Mouse (Mus musculus) limb, embryonic 13.5 days (tissue): ENCODE results near the gene Sf3a3. TPM values are rescaled to one million over a fixed set of nuclear protein-coding genes. Genes with fewer than 3 reads are reported as not detected.

Experiments
- ATAC-seq: fragments of 200-750 bp; cut with Nextera tagmentation; 2 replicates; pipeline ENCODE4 v1.8.0; 2017; ENCODE audit warnings: low read depth, moderate number of reproducible peaks, moderate TSS enrichment; ENCODE audit not compliant: low FRiP score
- H3K27ac ChIP-seq: fragments of 300-500 bp; sonication (generic); 2 replicates; pipeline ENCODE4 v1.5.1; 2015; ENCODE audit warnings: inconsistent platforms, mild to moderate bottlenecking, moderate library complexity
- H3K27me3 ChIP-seq: fragments of 300-500 bp; sonication (generic); 2 replicates; pipeline ENCODE4 v1.6.1; 2015; ENCODE audit warnings: mild to moderate bottlenecking, inconsistent platforms
- H3K36me3 ChIP-seq: fragments of 300-500 bp; sonication (generic); 2 replicates; pipeline ENCODE4 v1.6.1; 2015; ENCODE audit warnings: inconsistent platforms, mild to moderate bottlenecking, moderate library complexity
- H3K4me1 ChIP-seq: fragments of 300-500 bp; sonication (generic); 2 replicates; pipeline ENCODE4 v1.6.1; 2015; ENCODE audit warnings: inconsistent platforms
- H3K4me2 ChIP-seq: fragments of 300-500 bp; sonication (generic); replicated peaks from 2 replicates; pipeline ENCODE4 v1.6.1; 2015; ENCODE audit warnings: inconsistent platforms, mild to moderate bottlenecking, moderate library complexity
- H3K4me3 ChIP-seq: fragments of 300-500 bp; sonication (generic); 2 replicates; pipeline ENCODE4 v1.5.1; 2015; ENCODE audit warnings: moderate library complexity, mild to moderate bottlenecking, inconsistent platforms
- H3K9ac ChIP-seq: fragments of 300-500 bp; sonication (generic); 2 replicates; pipeline ENCODE4 v1.6.1; 2015; ENCODE audit warnings: mild to moderate bottlenecking, inconsistent platforms
- H3K9me3 ChIP-seq: fragments of 300-500 bp; sonication (generic); 2 replicates; pipeline ENCODE4 v1.6.1; 2016; ENCODE audit warnings: inconsistent platforms
- WGBS: fragments of 180-500 bp; shearing (Covaris S2); methylation state at CpG from one replicate; pipeline ENCODE4 v1.1.7; 2015; 5-methylcytosine and 5-hydroxymethylcytosine counted together
- polyA plus RNA-seq: library from polyadenylated mRNA; unstranded; fragments of >200 nt; fragmentation: Nextera tagmentation; extraction: Ambion mirVana; gene quantifications from 2 replicates; pipeline ENCODE4 v1.2.1, GENCODE M21; 2015

Sf3a3 gene
- polyA plus RNA-seq, 1 experiment from 2014 or later: 180 TPM

- Histone ChIP-seq H3K4me2 (no peak overlapping the region), H3K4me3 (no peak overlapping the region), H3K4me1 (no peaks in the 10 kb centered on the region), H3K36me3 (peaks cover 81% of the 10 kb centered on the region), H3K9ac (no peak overlapping the region), H3K27me3 (no peaks in the 10 kb centered on the region), H3K27ac (no peak overlapping the region), H3K9me3 (no peaks in the 10 kb centered on the region)
- ATAC-seq: no peak
- WGBS: 76% methylated on average over 4 of the region's 4 CpGs
Measured at GRCm38 (mm10) chr4:124685004-124685403, 29.6 kb upstream of the Sf3a3 start.

- 87% methylated on average over 8 of the region's 8 CpGs for WGBS
- Histone ChIP-seq H3K9ac (no peak overlapping the region), H3K27ac (no peak overlapping the region), H3K9me3 (no peaks in the 10 kb centered on the region), H3K36me3 (peaks cover 77% of the 10 kb centered on the region), H3K4me1 (no peaks in the 10 kb centered on the region), H3K27me3 (no peaks in the 10 kb centered on the region), H3K4me2 (no peak overlapping the region), H3K4me3 (no peak overlapping the region)
- ATAC-seq: no peak
Measured at GRCm38 (mm10) chr4:124685453-124685852, 29.1 kb upstream of the Sf3a3 start.

- Histone ChIP-seq H3K9me3 (no peaks in the 10 kb centered on the region), H3K36me3 (peaks cover 73% of the 10 kb centered on the region), H3K4me2 (no peak overlapping the region), H3K4me1 (0 out of 2 replicates have a peak, but pooled peaks cover 5% of the 10 kb centered on the region), H3K27ac (no peak overlapping the region), H3K27me3 (no peaks in the 10 kb centered on the region), H3K4me3 (no peak overlapping the region), H3K9ac (no peak overlapping the region)
- ATAC-seq: no peak
- 79% methylated on average over 8 of the region's 8 CpGs for WGBS
Measured at GRCm38 (mm10) chr4:124685897-124686402, 28.6 kb upstream of the Sf3a3 start.

- Histone ChIP-seq H3K4me1 (peaks cover 31% of the 10 kb centered on the region), H3K4me3 (no peak overlapping the region), H3K36me3 (peaks cover 24% of the 10 kb centered on the region), H3K27ac (no peak overlapping the region), H3K9me3 (no peaks in the 10 kb centered on the region), H3K9ac (peak overlapping the region; percentile 40; the same call in 1 of the 2 replicates), H3K27me3 (0 out of 2 replicates have a peak, but pooled peaks cover 3% of the 10 kb centered on the region), H3K4me2 (no peak overlapping the region)
- ATAC-seq: no peak
- 89% methylated on average over 8 of the region's 8 CpGs for WGBS
Measured at GRCm38 (mm10) chr4:124691455-124691854, 23.1 kb upstream of the Sf3a3 start.

GRCm38 (mm10) chr4:124692416-124692861, 22.1 kb upstream of the Sf3a3 start:
- ATAC-seq: no peak
- H3K4me2 ChIP-seq: peak overlapping the region; percentile 88

DNA sequence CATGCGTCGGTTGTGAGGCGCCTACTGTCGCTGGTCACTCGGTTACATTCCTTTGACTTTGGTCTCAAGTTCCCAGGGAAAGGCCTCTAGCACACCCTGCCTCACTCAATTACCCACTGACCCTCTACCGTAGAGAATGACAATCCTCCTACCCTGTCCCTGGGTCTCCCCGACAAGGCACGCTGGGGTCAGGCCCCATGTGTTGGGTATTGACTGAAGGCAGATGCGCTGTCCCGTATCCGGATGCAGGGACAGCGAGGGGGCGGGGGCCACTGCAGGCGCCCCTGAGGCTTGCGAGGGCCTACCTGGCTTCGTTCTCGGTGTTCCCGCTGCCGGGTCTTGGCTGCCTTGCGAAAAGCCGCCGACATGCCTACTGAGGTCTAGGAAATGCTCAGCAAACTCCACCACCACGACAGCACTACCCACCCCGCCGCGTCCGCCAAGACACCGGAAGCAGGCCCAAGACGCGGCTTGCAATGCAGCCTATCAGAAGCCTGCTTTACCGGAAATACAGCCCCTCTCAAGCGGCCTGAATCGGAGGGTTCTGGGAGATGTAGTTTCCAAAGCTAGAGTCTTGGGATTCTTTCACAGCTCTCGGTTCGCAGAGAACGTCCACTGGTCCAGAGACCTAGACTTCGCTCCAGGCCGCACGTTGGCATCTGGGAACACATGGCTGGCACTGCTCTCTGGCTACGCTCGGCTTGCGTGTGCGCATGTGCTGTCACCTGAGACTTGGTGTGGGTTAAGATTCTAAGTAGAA, 21.3 kb upstream of the Sf3a3 start, which contains the start of gene Utp11:
TSS of gene Utp11 (minus strand) at position 466 of the 760 bp plus-strand sequence.
- peak within 1 kb of the TSS; percentile 95 for H3K9ac ChIP-seq
- H3K4me2 ChIP-seq: peak within 1 kb of the TSS; percentile 88
- under 1% methylated on average over 43 of the region's 43 CpGs for WGBS
- H3K27ac ChIP-seq: peak within 1 kb of the TSS; percentile 73
- H3K4me3 ChIP-seq: peak within 1 kb of the TSS; percentile 88
- peaks cover 31% of the 10 kb centered on the region for H3K4me1 ChIP-seq
- H3K36me3 ChIP-seq: 0 out of 2 replicates have a peak, but pooled peaks cover 6% of the 10 kb centered on the region
- H3K27me3 ChIP-seq: 0 out of 2 replicates have a peak, but pooled peaks cover 3% of the 10 kb centered on the region
- H3K9me3 ChIP-seq: no peaks in the 10 kb centered on the region
- peak; percentile 97 for ATAC-seq

More at GRCm38 (mm10) chr4:124692416-124692861, 22.1 kb upstream of the Sf3a3 start:
- peak overlapping the region; percentile 88 for H3K4me3 ChIP-seq
- H3K27me3 ChIP-seq: 0 out of 2 replicates have a peak, but pooled peaks cover 3% of the 10 kb centered on the region
- H3K4me1 ChIP-seq: peaks cover 31% of the 10 kb centered on the region
- WGBS: 69% methylated on average over 3 of the region's 3 CpGs
- no peaks in the 10 kb centered on the region for H3K9me3 ChIP-seq
- peaks cover 15% of the 10 kb centered on the region for H3K36me3 ChIP-seq
- peak overlapping the region; percentile 95 for H3K9ac ChIP-seq
- no peak overlapping the region for H3K27ac ChIP-seq

DNA sequence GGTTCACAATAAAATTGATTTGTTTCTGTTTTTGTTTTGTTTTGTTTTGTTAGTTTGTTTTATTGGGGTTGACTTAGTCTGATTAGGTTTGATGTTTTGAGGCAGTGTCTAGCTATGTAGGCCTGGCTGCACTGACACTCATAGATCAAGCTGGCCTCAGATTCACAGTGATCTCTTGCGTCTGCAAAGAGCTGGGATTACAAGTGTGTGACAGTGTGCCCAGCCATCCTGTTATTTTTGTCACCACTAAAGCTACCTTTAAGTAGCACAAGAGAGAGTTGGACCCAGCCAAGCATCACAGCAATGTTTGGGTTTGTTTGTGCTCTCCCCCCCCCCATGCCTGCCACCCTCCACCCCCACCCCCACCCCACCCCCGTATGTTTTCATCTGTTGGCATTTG, 20.0 kb upstream of the Sf3a3 start:
- Histone ChIP-seq H3K4me1 (peaks cover 33% of the 10 kb centered on the region), H3K27ac (no peak overlapping the region), H3K9ac (no peak overlapping the region), H3K9me3 (no peaks in the 10 kb centered on the region), H3K36me3 (0 out of 2 replicates have a peak, but pooled peaks cover 4% of the 10 kb centered on the region), H3K27me3 (0 out of 2 replicates have a peak, but pooled peaks cover 3% of the 10 kb centered on the region), H3K4me2 (no peak overlapping the region), H3K4me3 (no peak overlapping the region)
- no peak for ATAC-seq
- 78% methylated on average over 2 of the region's 2 CpGs for WGBS

GRCm38 (mm10) chr4:124695786-124696516, 18.6 kb upstream of the Sf3a3 start:
- Histone ChIP-seq H3K36me3 (0 out of 2 replicates have a peak, but pooled peaks cover 2% of the 10 kb centered on the region), H3K9ac (no peak overlapping the region), H3K27me3 (0 out of 2 replicates have a peak, but pooled peaks cover 3% of the 10 kb centered on the region), H3K4me3 (peak overlapping the region; percentile 2; the same call in 1 of the 2 replicates), H3K4me1 (peaks cover 34% of the 10 kb centered on the region), H3K27ac (0 out of 2 replicates have a peak overlapping the region, but pooled peaks have one; percentile 6), H3K4me2 (peak overlapping the region; percentile 45), H3K9me3 (no peaks in the 10 kb centered on the region)
- no peak for ATAC-seq
- WGBS: 9% methylated on average over 18 of the region's 18 CpGs

DNA sequence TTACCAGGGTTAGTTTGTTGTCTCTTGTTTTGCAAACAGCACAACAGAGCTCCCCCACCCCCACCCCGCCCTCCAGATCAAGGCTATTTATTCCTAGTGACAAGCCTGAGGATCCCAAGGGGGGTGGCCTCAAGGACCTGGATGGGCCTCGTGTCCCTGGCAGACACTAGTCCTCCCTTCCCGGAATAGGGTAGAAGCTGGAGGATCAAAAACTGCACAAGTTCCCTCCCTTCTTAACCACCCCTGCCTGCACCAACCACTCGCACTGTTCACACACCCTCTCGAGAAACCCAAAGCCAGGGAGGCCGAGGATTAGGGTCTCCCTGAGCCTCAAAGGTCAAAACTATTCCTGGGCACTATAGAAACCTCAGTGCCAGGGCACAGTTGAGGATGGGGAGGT, 14.8 kb upstream of the Sf3a3 start:
- peak overlapping the region; percentile 94; the same call in 1 of the 2 replicates for H3K9ac ChIP-seq
- H3K9me3 ChIP-seq: no peaks in the 10 kb centered on the region
- peak overlapping the region; percentile 77 for H3K4me2 ChIP-seq
- H3K27me3 ChIP-seq: 0 out of 2 replicates have a peak, but pooled peaks cover 3% of the 10 kb centered on the region
- peak overlapping the region; percentile 94 for H3K27ac ChIP-seq
- WGBS: 10% methylated on average over 6 of the region's 6 CpGs
- no peaks in the 10 kb centered on the region for H3K36me3 ChIP-seq
- peaks cover 47% of the 10 kb centered on the region for H3K4me1 ChIP-seq
- H3K4me3 ChIP-seq: peak overlapping the region; percentile 93
- no peak for ATAC-seq

DNA sequence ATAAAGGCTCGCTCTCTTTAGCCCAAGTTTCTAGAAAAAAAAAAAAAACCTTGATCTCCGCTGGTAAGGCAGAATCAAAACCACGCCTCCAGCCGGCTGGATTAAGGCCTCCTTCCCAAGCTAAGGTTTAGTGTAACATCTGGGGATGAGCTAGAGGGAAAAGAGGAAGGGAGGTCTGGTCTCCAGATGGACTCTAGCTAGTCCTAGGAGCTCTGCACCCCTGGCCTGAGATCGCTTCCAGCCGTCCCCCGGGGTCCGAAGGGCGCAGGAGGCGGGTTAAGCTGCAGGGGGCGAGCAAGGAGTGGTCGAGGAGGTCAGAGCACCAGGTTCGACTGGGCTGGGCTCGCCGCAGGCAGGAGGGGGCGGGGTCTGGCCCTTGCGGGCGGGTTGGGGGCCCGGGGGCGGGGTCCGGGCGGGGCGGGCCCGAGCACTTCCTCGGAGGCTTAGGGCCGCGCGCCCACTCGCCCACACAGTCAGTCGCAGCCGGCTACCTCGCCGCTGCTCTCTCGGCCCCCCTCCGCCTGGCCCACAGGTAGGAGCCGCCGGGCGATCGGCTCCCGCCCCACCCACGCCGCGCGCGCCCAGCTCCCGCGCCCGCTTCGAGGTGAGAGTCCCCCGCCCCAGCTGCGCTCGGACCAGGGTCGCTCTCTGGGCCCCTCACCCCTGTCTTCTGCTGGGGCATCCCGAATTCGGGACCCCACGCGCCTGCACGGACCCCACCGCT, 14.2 kb upstream of the Sf3a3 start, which contains the start of gene Fhl3:
TSS of gene Fhl3 (plus strand) at position 454 of the 724 bp plus-strand sequence.
- Histone ChIP-seq H3K9me3 (no peaks in the 10 kb centered on the region), H3K9ac (peak within 1 kb of the TSS; percentile 94), H3K4me1 (peaks cover 54% of the 10 kb centered on the region), H3K36me3 (peaks cover 1% of the 10 kb centered on the region), H3K27me3 (0 out of 2 replicates have a peak, but pooled peaks cover 3% of the 10 kb centered on the region), H3K4me3 (peak within 1 kb of the TSS; percentile 93), H3K27ac (peak within 1 kb of the TSS; percentile 94), H3K4me2 (peak within 1 kb of the TSS; percentile 77)
- WGBS: under 1% methylated on average over 38 of the region's 59 CpGs
- ATAC-seq: peak; percentile 74
